In genomic region chr12:49349697-49350096, GRCm38 (mm10) we compare ENCODE assay signal across 31 mouse cellular contexts. TPM values are rescaled to one million over a fixed set of nuclear protein-coding genes. Genes with fewer than 3 reads are reported as not detected.
"Had no signal": no experiment of that assay in that cellular context is flagged by ENCODE, and none has a peak within 500 bp of the region (broad histone marks: within the 10 kb centered on the region; RNA-seq: fewer than 3 reads in every experiment).

No protein-coding gene starts in this region.

- H3K4me3 ChIP-seq: embryonic facial prominence, embryonic 10.5 days; embryonic facial prominence, embryonic 12.5 days; embryonic facial prominence, embryonic 13.5 days; embryonic facial prominence, embryonic 15.5 days; erythroblast, embryonic 14.5 days; forebrain, embryonic 10.5 days; forebrain, embryonic 12.5 days; forebrain, embryonic 13.5 days; forebrain, embryonic 15.5 days; gastrocnemius, adult 2 months; heart, adult 2 months had no signal

- H3K27me3 ChIP-seq: embryonic facial prominence, embryonic 12.5 days; embryonic facial prominence, embryonic 13.5 days; embryonic facial prominence, embryonic 15.5 days; forebrain, embryonic 12.5 days; forebrain, embryonic 13.5 days; forebrain, embryonic 15.5 days had no signal

- ATAC-seq: forebrain, embryonic 13.5 days; forebrain, embryonic 14.5 days; forebrain, embryonic 15.5 days; forebrain, embryonic 16.5 days; forebrain, postnatal 0 days had no signal

- DNase-seq: cerebellum, adult 2 months; cerebellum, adult 8-10 months; cerebellum, adult 9-10 months; cerebellum, adult 9-11 months; cerebellum, postnatal 10 days; cerebellum, postnatal 14 days; cerebellum, postnatal 25 days; cerebellum, postnatal 36 days; embryo, embryonic 11 days; forebrain, postnatal 0 days; gastrocnemius, adult 2 months; gastrocnemius, postnatal 10 days; gastrocnemius, postnatal 14 days; gastrocnemius, postnatal 25 days; gastrocnemius, postnatal 36 days; heart, adult 18-20 months; heart, adult 2 months had no signal

- H3K9me3 ChIP-seq: embryonic facial prominence, embryonic 10.5 days; embryonic facial prominence, embryonic 12.5 days; embryonic facial prominence, embryonic 13.5 days; embryonic facial prominence, embryonic 15.5 days; forebrain, embryonic 10.5 days; forebrain, embryonic 12.5 days; forebrain, embryonic 13.5 days; forebrain, embryonic 15.5 days had no signal

- H3K36me3 ChIP-seq: embryonic facial prominence, embryonic 10.5 days; embryonic facial prominence, embryonic 12.5 days; embryonic facial prominence, embryonic 13.5 days; embryonic facial prominence, embryonic 15.5 days; forebrain, embryonic 10.5 days; forebrain, embryonic 12.5 days; forebrain, embryonic 15.5 days had no signal

- H3K4me1 ChIP-seq: embryonic facial prominence, embryonic 10.5 days; embryonic facial prominence, embryonic 12.5 days; embryonic facial prominence, embryonic 13.5 days; embryonic facial prominence, embryonic 15.5 days; forebrain, embryonic 10.5 days; forebrain, embryonic 12.5 days; forebrain, embryonic 13.5 days; forebrain, embryonic 15.5 days had no signal

- H3K9ac ChIP-seq: embryonic facial prominence, embryonic 12.5 days; embryonic facial prominence, embryonic 13.5 days; embryonic facial prominence, embryonic 15.5 days; forebrain, embryonic 12.5 days; forebrain, embryonic 13.5 days; forebrain, embryonic 15.5 days; forebrain, postnatal 0 days had no signal

- H3K27ac ChIP-seq: embryonic facial prominence, embryonic 10.5 days; embryonic facial prominence, embryonic 12.5 days; embryonic facial prominence, embryonic 13.5 days; embryonic facial prominence, embryonic 15.5 days; forebrain, embryonic 10.5 days; forebrain, embryonic 12.5 days; forebrain, embryonic 13.5 days; forebrain, embryonic 15.5 days; gastrocnemius, adult 2 months; heart, adult 2 months had no signal

- H3K4me2 ChIP-seq: embryonic facial prominence, embryonic 12.5 days; embryonic facial prominence, embryonic 13.5 days; embryonic facial prominence, embryonic 15.5 days; forebrain, embryonic 12.5 days; forebrain, embryonic 13.5 days; forebrain, embryonic 15.5 days had no signal

RNA-seq across cellular contexts. Expression of gene Foxg1, which starts 32.8 kb away (rescaled TPM):
- polyA plus RNA-seq: cerebellum, adult 2 months; gonadal fat pad, adult 2 months had no signal

RNA-seq across cellular contexts. Expression of gene Gm43517, which starts 35.3 kb away (rescaled TPM):
- polyA plus RNA-seq: cerebellum, adult 2 months; embryonic facial prominence, embryonic 11.5 days; embryonic facial prominence, embryonic 13.5 days; embryonic facial prominence, embryonic 14.5 days; erythroblast, embryonic 14.5 days; gonadal fat pad, adult 2 months; heart, adult 2 months had no signal
